Mouse (Mus musculus) limb, embryonic 11.5 days (tissue): ENCODE results near the gene Hibadh. TPM values are rescaled to one million over a fixed set of nuclear protein-coding genes. Genes with fewer than 3 reads are reported as not detected.
"Not testable (repeated sequence)": the region's sequence is repeated elsewhere in the genome, so short reads cannot be mapped to it uniquely, and the experiment has no call there.

ENCODE experiments used
- ATAC-seq: fragments of 200-750 bp; cut with Nextera tagmentation; 2 replicates; pipeline ENCODE4 v1.8.0; 2017; ENCODE audit warnings: low read depth; ENCODE audit not compliant: insufficient number of reproducible peaks, low FRiP score, low TSS enrichment
- DNase-seq: peaks from one replicate; pipeline ENCODE4 v3.0.0-alpha.2; 2015; ENCODE audit warnings: low spot score
- H3K27ac ChIP-seq: fragments of 300-500 bp; sonication (generic); replicated peaks from 2 replicates; pipeline ENCODE4 v1.5.1; 2014; ENCODE audit warnings: low read depth, mild to moderate bottlenecking, low read length
- H3K27me3 ChIP-seq: fragments of 300-500 bp; sonication (generic); 2 replicates; pipeline ENCODE4 v1.6.1; 2014; ENCODE audit warnings: mild to moderate bottlenecking, low read length, mixed read lengths; ENCODE audit not compliant: control insufficient read depth, insufficient read depth
- H3K36me3 ChIP-seq: fragments of 300-500 bp; sonication (generic); 2 replicates; pipeline ENCODE4 v1.6.1; 2014; ENCODE audit warnings: mild to moderate bottlenecking, low read length, moderate library complexity, mixed read lengths; ENCODE audit not compliant: control insufficient read depth, insufficient read depth
- H3K4me1 ChIP-seq: fragments of 300-500 bp; sonication (generic); 2 replicates; pipeline ENCODE4 v1.6.1; 2014; ENCODE audit warnings: low read length, mixed read lengths; ENCODE audit not compliant: control insufficient read depth, insufficient read depth
- H3K4me2 ChIP-seq: fragments of 300-500 bp; sonication (generic); 2 replicates; pipeline ENCODE4 v1.6.1; 2014; ENCODE audit warnings: low read depth, mild to moderate bottlenecking, moderate library complexity; ENCODE audit not compliant: severe bottlenecking
- H3K4me3 ChIP-seq: fragments of 300-500 bp; sonication (generic); 2 replicates; pipeline ENCODE4 v1.5.1; 2014; ENCODE audit warnings: low read depth, low read length
- H3K9ac ChIP-seq: fragments of 300-500 bp; sonication (generic); 2 replicates; pipeline ENCODE4 v1.6.1; 2014; ENCODE audit warnings: mild to moderate bottlenecking, low read length
- H3K9me3 ChIP-seq: fragments of 300-500 bp; sonication (generic); 2 replicates; pipeline ENCODE4 v1.6.1; 2016; ENCODE audit warnings: low read length; ENCODE audit not compliant: control insufficient read depth
- WGBS: fragments of 180-500 bp; shearing (Covaris S2); extraction: QIAGEN DNeasy Blood & Tissue Kit; methylation state at CpG from one replicate; pipeline ENCODE4 v1.1.7; 2014; 5-methylcytosine and 5-hydroxymethylcytosine counted together
- polyA plus RNA-seq: library from polyadenylated mRNA; unstranded; fragments of >200 nt; fragmentation: Nextera tagmentation; extraction: Ambion mirVana; gene quantifications from 2 replicates; pipeline ENCODE4 v1.2.1, GENCODE M21; 2014

Hibadh gene
- polyA plus RNA-seq: 55.3 and 57.8 TPM in 2 replicates

DNA sequence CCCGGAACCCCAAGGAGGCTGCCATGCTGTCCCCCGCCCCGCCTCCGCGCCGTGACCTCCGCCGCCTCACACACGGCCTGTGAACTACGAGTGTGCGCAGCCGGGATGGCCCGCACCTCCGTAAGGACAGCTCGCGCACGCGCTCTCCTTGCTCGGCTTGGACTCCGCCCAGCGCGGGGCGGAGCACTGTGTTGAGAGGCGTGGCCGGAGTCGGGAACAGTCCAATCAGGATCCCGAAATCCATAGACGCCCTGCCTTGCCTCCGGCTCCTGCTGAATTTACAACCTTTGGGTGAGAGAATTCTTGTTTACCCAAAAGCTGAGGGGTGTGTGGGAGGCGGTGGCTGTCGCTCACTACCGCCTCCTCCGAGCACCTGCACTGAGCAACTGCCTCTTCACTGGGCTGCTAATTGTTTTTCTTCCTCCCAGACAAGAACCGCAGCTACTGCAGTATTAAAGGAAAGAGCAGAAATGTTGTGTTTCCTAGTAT is at the start of gene Hibadh:
TSS of gene Hibadh (minus strand) at position 166 of the 489 bp plus-strand sequence.
- ATAC-seq: peak; percentile 98
- no peaks in the 10 kb centered on the region for H3K9me3 ChIP-seq
- peak within 1 kb of the TSS; percentile 77 for H3K4me3 ChIP-seq
- under 1% methylated on average over 34 of the region's 34 CpGs for WGBS
- H3K36me3 ChIP-seq: no peaks in the 10 kb centered on the region
- peak within 1 kb of the TSS; percentile 84 for H3K4me2 ChIP-seq
- H3K4me1 ChIP-seq: 0 out of 2 replicates have a peak, but pooled peaks cover 11% of the 10 kb centered on the region
- peak within 1 kb of the TSS; percentile 81 for H3K9ac ChIP-seq
- DNase-seq: peak; percentile 99
- peak within 1 kb of the TSS; percentile 42; the same call in 1 of the 2 replicates for H3K27ac ChIP-seq
- no peaks in the 10 kb centered on the region for H3K27me3 ChIP-seq

DNA sequence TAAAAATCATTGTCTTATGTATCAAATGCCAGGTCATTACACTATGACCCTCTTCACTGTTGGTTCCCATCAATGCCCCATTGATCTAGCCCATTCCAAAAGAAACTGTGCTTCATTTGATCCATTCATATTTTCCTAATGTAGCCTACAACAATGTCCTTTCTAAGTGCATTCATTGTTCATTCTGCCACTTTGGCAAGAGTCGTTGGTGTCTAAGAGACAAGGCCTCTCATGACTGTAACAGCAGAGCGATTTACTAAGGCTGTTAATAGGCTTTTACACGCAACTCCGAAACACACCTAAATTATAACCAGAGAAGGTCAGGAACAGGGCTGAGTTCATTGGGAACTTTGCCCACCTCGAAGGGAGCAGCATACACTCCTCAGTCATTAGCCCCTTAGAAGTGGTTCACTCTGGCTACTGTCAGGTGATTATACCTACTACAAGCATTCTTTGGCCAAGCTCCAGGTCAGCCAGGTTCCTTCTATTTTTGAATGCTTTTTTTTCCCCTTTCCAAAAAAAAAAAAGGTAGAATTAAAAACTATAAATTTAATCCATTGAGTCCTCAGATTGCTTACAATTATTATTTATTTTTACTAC is 46.8 kb upstream of the Hibadh start:
- H3K4me1 ChIP-seq: no peaks in the 10 kb centered on the region
- DNase-seq (no peak), ATAC-seq (no peak)
- no peak overlapping the region for H3K27ac ChIP-seq
- no peaks in the 10 kb centered on the region for H3K36me3 ChIP-seq
- H3K9me3 ChIP-seq: no peaks in the 10 kb centered on the region
- 63% methylated on average over 5 of the region's 5 CpGs for WGBS
- H3K4me3 ChIP-seq: no peak overlapping the region
- H3K27me3 ChIP-seq: no peaks in the 10 kb centered on the region
- no peak overlapping the region for H3K9ac ChIP-seq
- H3K4me2 ChIP-seq: no peak overlapping the region

DNA sequence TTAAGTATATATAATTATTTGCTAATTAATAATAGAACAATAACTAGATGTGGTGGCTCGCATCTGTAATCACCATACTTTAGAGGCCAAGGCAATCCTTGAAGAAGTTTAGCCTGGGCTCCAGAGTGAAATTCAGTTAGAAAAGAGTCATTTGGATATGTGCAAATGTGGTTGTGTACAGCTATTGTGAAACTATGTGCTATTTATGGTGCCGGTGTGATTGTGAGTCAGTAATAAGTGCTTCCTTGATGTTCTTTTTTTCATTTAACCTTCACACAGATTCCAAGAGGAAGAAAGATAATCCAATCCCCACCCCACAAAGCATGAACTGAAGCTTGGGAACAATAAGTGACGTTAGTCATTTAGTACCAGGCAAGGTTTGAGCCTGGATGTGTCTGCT is 42.4 kb upstream of the Hibadh start:
- no peak overlapping the region for H3K4me2 ChIP-seq
- ATAC-seq: no peak
- H3K4me3 ChIP-seq: no peak overlapping the region
- H3K27me3 ChIP-seq: no peaks in the 10 kb centered on the region
- no peak overlapping the region for H3K27ac ChIP-seq
- H3K36me3 ChIP-seq: no peaks in the 10 kb centered on the region
- no peak overlapping the region for H3K9ac ChIP-seq
- no peaks in the 10 kb centered on the region for H3K9me3 ChIP-seq
- 92% methylated on average over 3 of the region's 3 CpGs for WGBS
- H3K4me1 ChIP-seq: no peaks in the 10 kb centered on the region
- DNase-seq: no peak

DNA sequence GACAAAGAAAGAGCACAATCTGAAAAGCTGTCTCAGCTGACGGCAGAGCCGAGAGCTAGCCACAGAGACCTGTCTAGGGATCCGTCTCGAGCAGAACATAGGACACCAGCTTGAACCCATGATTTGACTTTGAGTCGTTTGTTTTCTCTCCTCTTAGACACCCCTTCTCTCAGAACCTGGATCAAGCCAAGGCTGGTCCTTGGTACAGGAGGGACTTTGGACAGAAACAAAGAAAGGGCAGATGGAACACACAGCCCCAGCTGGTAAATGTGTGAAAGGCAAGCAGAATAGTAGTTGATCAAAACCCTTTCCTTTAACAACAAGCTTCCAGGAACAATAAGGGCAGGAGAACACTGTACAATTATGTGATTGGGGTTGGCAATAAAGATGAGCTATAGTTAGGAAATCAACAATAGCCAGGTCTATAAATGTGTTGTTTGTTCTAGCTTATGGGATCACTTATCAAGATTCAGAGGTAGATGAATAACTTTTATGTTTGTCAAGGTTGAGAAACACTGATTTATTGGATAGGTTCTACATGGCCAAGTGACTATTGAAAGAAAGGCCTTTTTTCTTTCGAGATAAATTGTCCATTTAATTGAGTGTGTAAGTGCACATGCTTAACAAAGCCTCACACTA is 41.8 kb upstream of the Hibadh start:
- Histone ChIP-seq H3K9ac (no peak overlapping the region), H3K4me1 (no peaks in the 10 kb centered on the region), H3K4me3 (no peak overlapping the region), H3K36me3 (no peaks in the 10 kb centered on the region), H3K9me3 (no peaks in the 10 kb centered on the region), H3K27ac (no peak overlapping the region), H3K27me3 (no peaks in the 10 kb centered on the region), H3K4me2 (no peak overlapping the region)
- WGBS: 79% methylated on average over 6 of the region's 6 CpGs
- ATAC-seq (no peak), DNase-seq (no peak)

DNA sequence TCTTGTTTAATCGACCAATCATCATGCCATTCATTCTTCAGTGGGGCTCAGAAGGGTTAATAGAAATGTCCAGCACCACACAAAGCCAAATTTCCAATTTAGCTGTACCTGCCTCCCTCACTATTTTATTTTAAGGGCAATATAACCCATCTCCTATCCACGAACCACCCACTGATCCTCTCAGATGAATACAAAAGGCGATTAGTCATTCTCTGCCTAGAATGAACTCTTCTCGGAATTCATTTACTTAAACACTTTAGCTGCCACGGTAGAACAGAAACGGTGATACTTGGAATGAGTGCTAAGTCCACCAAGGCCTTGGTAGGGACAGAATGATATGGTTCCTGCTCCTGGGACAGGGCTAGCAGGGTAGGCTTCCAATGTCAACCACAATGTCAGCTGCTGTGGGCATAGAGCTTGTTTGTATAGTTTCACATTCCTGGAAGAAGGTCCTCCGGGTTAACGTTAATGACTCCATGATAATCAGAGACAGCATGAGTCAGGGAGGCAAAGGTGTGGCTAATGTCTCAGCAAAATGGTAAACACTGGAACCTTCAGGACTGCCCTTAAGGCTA is 40.4 kb upstream of the Hibadh start:
- Histone ChIP-seq H3K36me3 (no peaks in the 10 kb centered on the region), H3K4me2 (no peak overlapping the region), H3K27ac (no peak overlapping the region), H3K9ac (no peak overlapping the region), H3K4me3 (no peak overlapping the region), H3K9me3 (no peaks in the 10 kb centered on the region), H3K27me3 (no peaks in the 10 kb centered on the region), H3K4me1 (no peaks in the 10 kb centered on the region)
- ATAC-seq (no peak), DNase-seq (no peak)
- WGBS: 71% methylated on average over 8 of the region's 8 CpGs

DNA sequence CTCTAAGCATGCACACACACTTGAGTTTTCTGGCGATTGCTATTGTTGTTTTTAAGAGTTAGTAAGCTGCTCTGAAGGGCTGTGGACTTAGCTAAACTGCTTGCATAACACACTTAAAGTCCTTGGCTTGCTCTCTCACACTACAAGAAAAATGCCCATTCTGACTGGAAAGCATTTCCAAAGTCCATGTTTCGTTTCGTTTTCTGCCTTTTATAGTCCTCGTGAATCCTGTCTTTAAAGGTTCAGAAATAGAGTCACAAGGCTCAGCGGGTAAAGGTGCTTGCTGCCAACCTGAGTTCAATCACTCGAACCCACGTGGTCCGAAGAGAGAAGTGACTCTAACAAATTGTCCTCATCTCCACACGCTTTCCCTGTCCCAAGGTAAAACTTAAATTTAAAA is 39.4 kb upstream of the Hibadh start:
- ATAC-seq (no peak), DNase-seq (no peak)
- WGBS: 78% methylated on average over 9 of the region's 9 CpGs

DNA sequence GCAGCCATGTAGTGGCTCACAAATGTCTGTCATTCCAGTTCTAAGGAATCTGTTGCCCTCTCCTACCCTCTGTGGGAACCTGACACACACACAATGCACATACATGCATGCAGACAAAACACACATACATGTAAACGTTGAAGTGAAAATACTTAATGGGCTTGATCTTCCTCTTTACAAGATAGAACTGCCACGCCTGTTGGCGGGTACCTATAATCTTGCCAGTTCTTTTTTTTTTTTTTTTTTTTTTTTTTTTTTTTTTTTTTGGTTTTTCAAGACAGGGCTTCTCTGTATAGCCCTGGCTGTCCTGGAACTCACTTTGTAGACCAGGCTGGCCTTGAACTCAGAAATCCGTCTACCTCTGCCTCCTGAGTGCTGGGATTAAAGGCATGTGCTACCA is 37.3 kb upstream of the Hibadh start:
- not testable (repeated sequence) for H3K36me3 ChIP-seq, H3K27ac ChIP-seq, H3K9me3 ChIP-seq, DNase-seq, ATAC-seq, H3K9ac ChIP-seq, H3K4me1 ChIP-seq, H3K4me2 ChIP-seq, H3K4me3 ChIP-seq, H3K27me3 ChIP-seq
- 82% methylated on average over 4 of the region's 4 CpGs for WGBS

More for the DNA sequence above, 39.4 kb upstream of the Hibadh start:
- H3K36me3 ChIP-seq: no peaks in the 10 kb centered on the region
- no peaks in the 10 kb centered on the region for H3K9me3 ChIP-seq
- no peak overlapping the region for H3K4me2 ChIP-seq
- no peak overlapping the region for H3K27ac ChIP-seq
- H3K4me1 ChIP-seq: no peaks in the 10 kb centered on the region
- no peak overlapping the region for H3K9ac ChIP-seq
- no peaks in the 10 kb centered on the region for H3K27me3 ChIP-seq
- no peak overlapping the region for H3K4me3 ChIP-seq

DNA sequence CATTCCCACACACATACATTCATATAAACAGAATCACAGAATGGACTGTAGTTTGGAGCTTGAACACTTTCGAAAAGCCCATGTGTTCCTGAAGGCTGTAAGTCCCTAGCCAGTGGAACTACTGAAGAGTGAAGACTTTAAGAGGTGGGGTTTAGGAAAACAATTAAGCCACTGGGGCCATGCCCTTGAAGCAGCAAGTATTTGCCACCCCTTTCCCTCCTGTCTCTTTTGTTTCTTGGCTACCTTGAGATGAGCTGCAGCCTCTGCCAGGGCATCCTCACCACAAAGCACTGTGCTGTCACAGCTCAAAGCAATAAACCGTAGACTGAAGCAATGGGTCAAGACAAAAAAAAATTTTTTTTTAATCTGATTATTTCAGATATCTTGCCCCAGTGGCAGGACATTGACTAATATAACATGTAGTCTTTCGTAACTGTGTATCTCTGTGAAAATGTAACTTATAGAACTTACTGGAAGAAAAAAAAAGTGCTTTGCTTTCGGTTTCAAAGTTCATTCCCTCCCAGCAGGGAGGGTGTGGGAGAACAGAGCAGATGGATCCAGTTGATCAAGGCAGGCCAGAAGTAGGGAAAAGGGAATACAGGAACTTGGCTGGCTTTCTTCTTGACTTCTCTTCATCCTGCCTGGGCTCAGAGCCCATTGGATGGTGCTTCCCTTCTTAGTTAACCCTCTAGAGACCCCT is 35.2 kb upstream of the Hibadh start:
- Histone ChIP-seq H3K36me3 (no peaks in the 10 kb centered on the region), H3K4me3 (no peak overlapping the region), H3K4me1 (no peaks in the 10 kb centered on the region), H3K27ac (no peak overlapping the region), H3K9me3 (no peaks in the 10 kb centered on the region), H3K4me2 (no peak overlapping the region), H3K27me3 (no peaks in the 10 kb centered on the region), H3K9ac (no peak overlapping the region)
- WGBS: 78% methylated on average over 4 of the region's 4 CpGs
- ATAC-seq (no peak), DNase-seq (no peak)
